Mouse (Mus musculus) mouse trophoblast stem cell (cell line): ENCODE measurements around the gene Gsap.
"Not testable (repeated sequence)": the region's sequence is repeated elsewhere in the genome, so short reads cannot be mapped to it uniquely, and the experiment has no call there.

Source experiments
- in situ Hi-C, 2 experiments: fragments of 300-500 bp; cut with MseI, MboI; formaldehyde crosslinking; loops; 2 replicates in 1 of 2; 3 replicates in 1 of 2; pipeline ENCODE4 v1.15.1; 2025

Gsap gene

DNA sequence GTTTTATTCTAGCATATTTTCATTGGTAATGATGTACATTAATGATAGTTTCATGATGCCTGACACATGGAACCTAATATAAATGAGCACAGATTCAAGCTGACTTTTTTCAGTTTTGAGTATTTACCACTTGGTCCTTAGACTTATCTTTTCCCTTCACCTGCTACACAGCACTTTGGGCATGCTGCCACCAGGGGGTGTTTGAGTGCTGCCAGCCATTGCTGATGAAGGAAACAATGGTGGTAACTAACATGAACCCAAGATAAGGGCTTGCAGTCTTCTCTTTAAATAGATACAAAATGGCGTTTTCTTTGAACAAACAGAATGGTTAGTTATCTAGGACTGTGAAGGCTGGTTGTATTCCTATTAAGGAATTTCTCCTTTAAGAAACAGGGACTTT, 140.4 kb downstream of the Gsap start:
- in situ Hi-C loops: no loop called here

- in situ Hi-C loops: no loop called here
These were observed 142.5 kb downstream of the Gsap start for GRCm38 (mm10) chr5:21328560-21328959.

GRCm38 (mm10) chr5:21329672-21330665, 143.9 kb downstream of the Gsap start:
- in situ Hi-C loops: no loop called here

- in situ Hi-C loops: no loop called here
These were observed 145.6 kb downstream of the Gsap start for GRCm38 (mm10) chr5:21331656-21332055.

GRCm38 (mm10) chr5:21332119-21332518, 146.1 kb downstream of the Gsap start:
- in situ Hi-C loops: no loop called here

- in situ Hi-C loops: not testable (repeated sequence)
These were observed 156.2 kb downstream of the Gsap start for GRCm38 (mm10) chr5:21342265-21342664.

- in situ Hi-C loops: no loop called here
These were observed 162.3 kb downstream of the Gsap start for GRCm38 (mm10) chr5:21348366-21348765.

GRCm38 (mm10) chr5:21351678-21352077, 165.6 kb downstream of the Gsap start:
- in situ Hi-C loops: no loop called here

GRCm38 (mm10) chr5:21358648-21359047, 172.6 kb downstream of the Gsap start:
- in situ Hi-C loops: no loop called here

DNA sequence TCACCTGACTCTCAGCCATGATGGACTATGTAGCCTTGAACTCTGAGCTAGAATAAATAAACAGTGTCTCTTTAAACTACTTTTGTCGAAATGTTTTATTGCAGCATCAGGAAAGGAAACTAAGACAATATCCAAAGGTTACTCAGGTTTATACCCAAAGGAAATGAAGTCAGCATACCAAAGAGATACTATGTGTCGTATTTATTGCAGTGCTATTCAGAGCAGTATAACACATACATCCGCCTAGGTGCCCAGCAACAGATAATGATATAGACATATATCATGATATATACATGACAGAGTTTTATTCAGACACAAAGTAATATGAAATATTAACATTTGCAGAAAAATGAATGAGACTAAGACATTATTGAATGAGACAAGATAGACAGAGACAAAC, 177.3 kb downstream of the Gsap start:
- in situ Hi-C loops: no loop called here
